Mouse (Mus musculus) lung, postnatal 4 days (tissue): ENCODE data around the gene Cacnb1.

ENCODE experiments used
- DNase-seq, 2 experiments: peaks; one replicate each; pipeline ENCODE4 v3.0.0; 2021

Cacnb1 gene

GRCm38 (mm10) chr11:97985727-97986677, 36.8 kb downstream of the Cacnb1 start, which contains the start of gene Plxdc1:
Gene Plxdc1 (minus strand): TSS chr11:97986444.
- DNase-seq = peak; percentile 40 to 58

GRCm38 (mm10) chr11:97983983-97984382, 38.9 kb downstream of the Cacnb1 start:
- no peak for DNase-seq

GRCm38 (mm10) chr11:97983506-97983905, 39.3 kb downstream of the Cacnb1 start:
- no peak for DNase-seq

- no peak for DNase-seq
These were observed 40.1 kb downstream of the Cacnb1 start for GRCm38 (mm10) chr11:97982721-97983120.

- DNase-seq = peak; percentile 21 to 48
These were observed 42.3 kb downstream of the Cacnb1 start for GRCm38 (mm10) chr11:97980531-97980966.

GRCm38 (mm10) chr11:97979824-97980495, 42.9 kb downstream of the Cacnb1 start:
- DNase-seq = no peak

- no peak for DNase-seq
These were observed 44.4 kb downstream of the Cacnb1 start for GRCm38 (mm10) chr11:97978392-97978791.

- no peak for DNase-seq
These were observed 45.0 kb downstream of the Cacnb1 start for GRCm38 (mm10) chr11:97977797-97978196.

GRCm38 (mm10) chr11:97974746-97975145, 48.1 kb downstream of the Cacnb1 start:
- DNase-seq = no peak

GRCm38 (mm10) chr11:97974141-97974540, 48.7 kb downstream of the Cacnb1 start:
- no peak for DNase-seq

- DNase-seq = no peak
These were observed 50.4 kb downstream of the Cacnb1 start for GRCm38 (mm10) chr11:97972434-97972833.

- peak; percentile 62 to 76 for DNase-seq
These were observed 51.6 kb downstream of the Cacnb1 start for GRCm38 (mm10) chr11:97971232-97971631.

GRCm38 (mm10) chr11:97970771-97971170, 52.1 kb downstream of the Cacnb1 start:
- peak in 1 of 2 experiments; percentile 15 for DNase-seq

- DNase-seq = no peak
These were observed 54.4 kb downstream of the Cacnb1 start for GRCm38 (mm10) chr11:97968385-97968784.

GRCm38 (mm10) chr11:97967114-97967513, 55.7 kb downstream of the Cacnb1 start:
- no peak for DNase-seq

- peak in 1 of 2 experiments; percentile 38 for DNase-seq
These were observed 61.9 kb downstream of the Cacnb1 start for GRCm38 (mm10) chr11:97960907-97961306.

GRCm38 (mm10) chr11:97959300-97959680, 63.5 kb downstream of the Cacnb1 start:
- DNase-seq = no peak

GRCm38 (mm10) chr11:97958641-97959299, 64.1 kb downstream of the Cacnb1 start:
- no peak for DNase-seq

GRCm38 (mm10) chr11:97956905-97957560, 65.8 kb downstream of the Cacnb1 start:
- DNase-seq = no peak

- no peak for DNase-seq
These were observed 66.9 kb downstream of the Cacnb1 start for GRCm38 (mm10) chr11:97955915-97956314.

GRCm38 (mm10) chr11:97955146-97955902, 67.5 kb downstream of the Cacnb1 start:
- DNase-seq = no peak
